Mouse (Mus musculus) thymus, adult 2 months (tissue): Measurements from ENCODE around the gene Pten.

Experiments
- CTCF ChIP-seq: fragments of 200-500 bp; IDR thresholded peaks from 2 replicates; pipeline ENCODE4 v1.5.1; 2012; ENCODE audit warnings: mild to moderate bottlenecking, control low read depth, low read length, moderate library complexity, borderline replicate concordance; ENCODE audit not compliant: control insufficient read depth, poor library complexity, insufficient read depth; ENCODE audit errors: extremely low read depth
- POLR2A ChIP-seq: fragments of 200-500 bp; IDR thresholded peaks from 2 replicates; pipeline ENCODE4 v1.6.1; 2012; ENCODE audit warnings: mild to moderate bottlenecking, low read length, control low read depth, moderate library complexity; ENCODE audit not compliant: control insufficient read depth, poor library complexity, insufficient read depth; ENCODE audit errors: extremely low read depth

GRCm38 (mm10) chr19:32792610-32793009 lies 35.3 kb downstream of the Pten start:
- TF ChIP-seq CTCF: no peak
- TF ChIP-seq POLR2A: no peak
